Mouse (Mus musculus): ENCODE results near the gene Slc12a8. TPM values are rescaled to one million over a fixed set of nuclear protein-coding genes. Genes with fewer than 3 reads are reported as not detected.
"Not testable (repeated sequence)": the region's sequence is repeated elsewhere in the genome, so short reads cannot be mapped to it uniquely, and the experiment has no call there.

Slc12a8 gene
- polyA plus RNA-seq (2015; fragmentation: Nextera tagmentation; extraction: Ambion mirVana), result 0.32 and 0.89 TPM in 2 replicates

DNA sequence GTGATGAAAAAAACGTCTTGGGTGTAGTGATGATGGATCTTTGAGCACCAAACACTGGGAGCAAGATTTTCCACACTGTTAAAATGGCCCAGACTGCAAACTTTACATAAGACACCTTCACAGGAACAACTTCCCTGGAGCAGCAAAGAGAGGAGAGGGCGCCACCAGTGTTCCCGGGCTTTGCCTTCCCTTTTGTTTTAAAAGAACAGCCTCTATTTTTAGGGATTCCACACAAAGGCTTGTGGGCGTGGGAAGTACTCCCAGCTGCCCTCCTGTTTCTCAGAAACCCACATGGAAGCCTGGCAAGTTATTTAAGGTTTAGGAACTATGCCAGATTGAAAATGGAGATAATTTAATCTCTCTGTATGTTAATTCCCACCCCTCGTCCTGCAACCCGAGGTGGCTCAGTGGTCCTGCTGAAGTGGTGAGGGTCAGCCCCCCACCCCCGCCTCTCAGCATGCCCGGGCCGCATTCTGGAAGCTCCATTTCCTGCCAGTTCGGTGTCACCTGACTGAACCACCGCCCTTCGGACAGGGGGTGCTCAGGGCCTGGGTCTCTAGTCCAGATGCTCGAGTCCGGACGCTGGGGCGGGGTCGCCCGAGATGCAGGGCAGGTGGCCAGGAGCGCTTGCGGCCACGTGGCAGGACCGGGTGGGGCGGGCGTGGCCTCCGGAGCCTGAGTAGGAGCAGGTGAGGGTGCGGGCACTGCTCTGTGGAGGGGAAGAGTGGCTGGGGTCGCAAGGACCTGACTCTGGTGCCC, at the start of gene Slc12a8:
Gene Slc12a8 (plus strand): TSS at position 522 of the 759 bp plus-strand sequence.
- ATAC-seq (ENCODE audit: insufficient number of reproducible peaks, insufficient read depth, low FRiP score, low TSS enrichment, low read depth), result peak; percentile 60; the same call in 1 of the 2 replicates
- Histone ChIP-seq H3K27me3 (no peaks in the 10 kb centered on the region), H3K36me3 (no peaks in the 10 kb centered on the region), H3K4me1 (peaks cover 19% of the 10 kb centered on the region), H3K27ac (no peak within 1 kb of the TSS), H3K9me3 (no peaks in the 10 kb centered on the region), H3K4me3 (peak within 1 kb of the TSS; percentile 46), H3K9ac (peak within 1 kb of the TSS; percentile 70), H3K4me2 (peak within 1 kb of the TSS; percentile 86)
- 1% methylated on average over 27 of the region's 27 CpGs for WGBS

GRCm38 (mm10) chr16:33467451-33467850, 49.7 kb upstream of the Slc12a8 start:
- Histone ChIP-seq H3K4me3 (no peak overlapping the region), H3K9me3 (no peaks in the 10 kb centered on the region), H3K27ac (no peak overlapping the region), H3K4me1 (peaks cover 17% of the 10 kb centered on the region), H3K27me3 (no peaks in the 10 kb centered on the region), H3K4me2 (no peak overlapping the region), H3K9ac (no peak overlapping the region), H3K36me3 (peaks cover 13% of the 10 kb centered on the region)
- WGBS, result 58% methylated on average over 6 of the region's 6 CpGs
- no peak for ATAC-seq (ENCODE audit: insufficient number of reproducible peaks, insufficient read depth, low FRiP score, low TSS enrichment, low read depth)

DNA sequence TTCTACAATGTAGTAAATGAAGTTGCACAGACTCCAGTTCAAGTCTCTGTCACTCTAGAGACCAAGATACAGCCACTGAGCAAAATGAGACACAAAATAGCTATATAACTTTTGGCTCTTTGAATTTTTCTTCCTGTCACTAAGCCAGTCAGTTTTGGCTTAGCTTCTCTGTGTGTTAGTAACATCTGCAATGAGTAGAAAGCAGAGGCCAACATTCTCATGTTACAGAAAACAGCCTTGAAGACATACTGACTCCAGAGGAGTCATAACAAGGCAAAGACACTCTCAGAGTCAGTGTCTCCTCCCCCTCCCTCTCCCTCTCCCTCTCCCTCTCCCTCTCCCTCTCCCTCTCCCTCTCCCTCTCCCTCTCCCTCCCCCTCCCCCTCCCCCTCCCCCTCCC, 47.2 kb upstream of the Slc12a8 start:
- peaks cover 21% of the 10 kb centered on the region for H3K36me3 ChIP-seq
- no peak for ATAC-seq (ENCODE audit: insufficient number of reproducible peaks, insufficient read depth, low FRiP score, low TSS enrichment, low read depth)
- H3K9me3 ChIP-seq, result no peaks in the 10 kb centered on the region
- H3K4me1 ChIP-seq, result peaks cover 7% of the 10 kb centered on the region
- no peak overlapping the region; the same call in 1 of the 2 replicates for H3K27ac ChIP-seq
- no peak overlapping the region for H3K4me3 ChIP-seq
- no peak overlapping the region for H3K9ac ChIP-seq
- H3K27me3 ChIP-seq, result no peaks in the 10 kb centered on the region
- H3K4me2 ChIP-seq, result no peak overlapping the region

GRCm38 (mm10) chr16:33474381-33474780, 42.7 kb upstream of the Slc12a8 start:
- Histone ChIP-seq H3K9ac (no peak overlapping the region), H3K27ac (no peak overlapping the region), H3K36me3 (peaks cover 47% of the 10 kb centered on the region), H3K4me2 (no peak overlapping the region), H3K4me1 (peaks cover 4% of the 10 kb centered on the region; the same call in 1 of the 2 replicates), H3K9me3 (no peaks in the 10 kb centered on the region), H3K4me3 (no peak overlapping the region), H3K27me3 (no peaks in the 10 kb centered on the region)
- 91% methylated on average over 6 of the region's 6 CpGs for WGBS
- ATAC-seq (ENCODE audit: insufficient number of reproducible peaks, insufficient read depth, low FRiP score, low TSS enrichment, low read depth), result no peak

DNA sequence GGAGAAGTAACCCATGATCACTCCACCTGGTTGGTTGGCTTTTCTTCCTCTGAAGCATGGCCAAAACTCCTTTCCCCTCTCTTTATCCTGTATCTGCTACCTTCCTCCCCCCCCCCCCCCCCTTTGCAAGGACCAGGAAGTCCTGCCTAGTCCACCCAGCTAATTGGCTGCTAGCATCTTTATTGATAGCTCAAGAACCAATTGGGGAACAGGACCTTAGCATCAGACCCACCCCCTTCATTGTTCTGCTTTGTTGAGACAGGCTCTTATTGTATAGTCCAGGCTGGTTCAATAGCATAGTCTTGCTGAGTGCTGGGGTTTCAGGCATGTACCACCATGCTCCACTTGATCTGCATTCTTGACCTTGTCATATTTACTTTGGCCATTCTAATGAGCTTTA, 37.2 kb upstream of the Slc12a8 start:
- H3K27ac ChIP-seq, result no peak overlapping the region
- H3K9me3 ChIP-seq, result no peaks in the 10 kb centered on the region
- peaks cover 66% of the 10 kb centered on the region for H3K36me3 ChIP-seq
- no peak overlapping the region for H3K4me2 ChIP-seq
- H3K4me1 ChIP-seq, result no peaks in the 10 kb centered on the region
- no peaks in the 10 kb centered on the region for H3K27me3 ChIP-seq
- ATAC-seq (ENCODE audit: insufficient number of reproducible peaks, insufficient read depth, low FRiP score, low TSS enrichment, low read depth), result no peak
- H3K4me3 ChIP-seq, result no peak overlapping the region
- no peak overlapping the region for H3K9ac ChIP-seq

DNA sequence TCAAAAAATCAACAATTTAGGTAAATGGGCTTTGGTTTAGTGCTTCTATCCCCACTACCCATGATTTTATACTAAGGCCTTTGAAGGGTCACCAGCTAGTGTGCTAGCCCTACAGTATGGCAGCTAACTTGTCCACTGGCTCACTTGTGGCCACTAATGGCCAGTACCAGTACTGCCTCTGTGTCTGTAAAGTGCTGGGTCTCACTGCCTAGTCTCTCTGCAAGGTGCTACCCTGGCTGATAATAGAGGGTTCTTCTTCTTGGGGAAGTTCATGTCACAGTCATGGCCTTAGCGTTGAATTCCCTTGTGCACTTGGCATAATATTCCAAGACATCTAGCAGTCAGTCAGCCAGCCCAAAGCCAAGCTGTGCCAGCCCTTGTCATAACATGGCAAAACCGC, 36.0 kb upstream of the Slc12a8 start:
- no peak overlapping the region for H3K27ac ChIP-seq
- H3K36me3 ChIP-seq, result peaks cover 61% of the 10 kb centered on the region
- no peak overlapping the region for H3K4me3 ChIP-seq
- no peak overlapping the region for H3K4me2 ChIP-seq
- WGBS, result 89% methylated on average over 2 of the region's 2 CpGs
- no peaks in the 10 kb centered on the region for H3K4me1 ChIP-seq
- H3K9ac ChIP-seq, result no peak overlapping the region
- no peak for ATAC-seq (ENCODE audit: insufficient number of reproducible peaks, insufficient read depth, low FRiP score, low TSS enrichment, low read depth)
- no peaks in the 10 kb centered on the region for H3K9me3 ChIP-seq
- no peaks in the 10 kb centered on the region for H3K27me3 ChIP-seq

- peaks cover 59% of the 10 kb centered on the region for H3K36me3 ChIP-seq
- no peak overlapping the region for H3K27ac ChIP-seq
- ATAC-seq (ENCODE audit: insufficient number of reproducible peaks, insufficient read depth, low FRiP score, low TSS enrichment, low read depth), result no peak
- H3K4me2 ChIP-seq, result no peak overlapping the region
- H3K4me1 ChIP-seq, result no peaks in the 10 kb centered on the region
- no peaks in the 10 kb centered on the region for H3K27me3 ChIP-seq
- no peak overlapping the region for H3K9ac ChIP-seq
- no peak overlapping the region for H3K4me3 ChIP-seq
- H3K9me3 ChIP-seq, result no peaks in the 10 kb centered on the region
- 93% methylated on average over 3 of the region's 3 CpGs for WGBS
Measured at GRCm38 (mm10) chr16:33482309-33482708, 34.8 kb upstream of the Slc12a8 start.

GRCm38 (mm10) chr16:33487709-33488108, 29.4 kb upstream of the Slc12a8 start:
- WGBS, result 87% methylated on average over 4 of the region's 4 CpGs
- no peak for ATAC-seq (ENCODE audit: insufficient number of reproducible peaks, insufficient read depth, low FRiP score, low TSS enrichment, low read depth)
- peaks cover 54% of the 10 kb centered on the region for H3K36me3 ChIP-seq

DNA sequence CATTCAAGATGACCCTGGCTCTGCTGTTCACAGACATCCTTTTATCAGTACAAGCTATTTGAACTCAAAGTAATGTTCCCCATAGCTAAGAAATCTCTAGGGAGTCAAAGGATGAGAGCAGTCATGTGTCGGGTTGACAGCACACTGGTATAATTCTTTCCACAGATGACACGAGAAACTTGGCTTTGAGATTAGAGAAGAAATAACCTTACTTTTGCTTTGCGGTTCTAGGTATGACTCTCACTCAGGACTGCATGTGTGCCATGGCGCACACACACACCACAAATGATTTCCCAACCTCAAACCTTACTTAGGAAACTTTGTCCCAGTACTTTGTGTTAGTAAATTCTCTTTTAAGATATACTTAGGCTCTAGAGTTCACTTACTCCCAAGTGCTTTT, 22.8 kb upstream of the Slc12a8 start:
- ATAC-seq (ENCODE audit: insufficient number of reproducible peaks, insufficient read depth, low FRiP score, low TSS enrichment, low read depth), result no peak

More at GRCm38 (mm10) chr16:33487709-33488108, 29.4 kb upstream of the Slc12a8 start:
- Histone ChIP-seq H3K4me3 (no peak overlapping the region), H3K4me2 (no peak overlapping the region), H3K27me3 (no peaks in the 10 kb centered on the region), H3K9me3 (no peaks in the 10 kb centered on the region), H3K9ac (no peak overlapping the region), H3K4me1 (no peaks in the 10 kb centered on the region), H3K27ac (no peak overlapping the region)

DNA sequence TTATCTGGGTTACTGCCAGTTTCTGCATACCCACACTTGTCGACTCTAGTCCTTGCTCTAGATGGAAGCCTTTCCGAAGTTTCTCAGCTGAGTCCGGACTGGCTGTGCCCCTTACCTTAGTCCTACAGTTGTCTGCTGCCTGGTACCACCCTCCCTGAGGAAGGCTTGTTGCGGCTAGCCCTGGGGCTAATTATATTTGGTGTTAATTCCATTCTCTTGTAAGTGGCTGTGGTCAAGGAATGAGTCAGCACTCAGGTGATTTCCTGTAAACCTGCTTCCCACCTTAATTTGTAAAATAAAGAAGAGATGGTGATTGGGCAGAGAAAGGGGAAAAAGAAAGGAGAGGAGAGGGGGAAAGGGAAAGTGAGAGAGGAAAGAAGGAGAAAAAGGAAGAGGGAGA, 9.0 kb upstream of the Slc12a8 start:
- no peaks in the 10 kb centered on the region; the same call in 1 of the 2 replicates for H3K9me3 ChIP-seq
- no peak overlapping the region for H3K4me2 ChIP-seq
- peaks cover 16% of the 10 kb centered on the region for H3K36me3 ChIP-seq
- no peaks in the 10 kb centered on the region for H3K4me1 ChIP-seq
- H3K27me3 ChIP-seq, result no peaks in the 10 kb centered on the region
- H3K27ac ChIP-seq, result no peak overlapping the region
- WGBS, result 89% methylated on average over 4 of the region's 4 CpGs
- ATAC-seq (ENCODE audit: insufficient number of reproducible peaks, insufficient read depth, low FRiP score, low TSS enrichment, low read depth), result no peak
- H3K4me3 ChIP-seq, result no peak overlapping the region
- H3K9ac ChIP-seq, result no peak overlapping the region

More for the DNA sequence above, 22.8 kb upstream of the Slc12a8 start:
- no peaks in the 10 kb centered on the region for H3K9me3 ChIP-seq
- H3K27ac ChIP-seq, result no peak overlapping the region
- WGBS, result 92% methylated on average over 4 of the region's 4 CpGs
- no peaks in the 10 kb centered on the region for H3K27me3 ChIP-seq
- H3K4me3 ChIP-seq, result no peak overlapping the region
- H3K9ac ChIP-seq, result no peak overlapping the region
- peaks cover 43% of the 10 kb centered on the region for H3K36me3 ChIP-seq
- H3K4me1 ChIP-seq, result no peaks in the 10 kb centered on the region
- H3K4me2 ChIP-seq, result no peak overlapping the region

- H3K27ac ChIP-seq; H3K9me3 ChIP-seq; H3K9ac ChIP-seq; ATAC-seq (ENCODE audit: insufficient number of reproducible peaks, insufficient read depth, low FRiP score, low TSS enrichment, low read depth); H3K4me1 ChIP-seq; H3K4me2 ChIP-seq; H3K27me3 ChIP-seq; H3K4me3 ChIP-seq: not testable (repeated sequence)
- 81% methylated on average over 2 of the region's 2 CpGs for WGBS
- peaks cover 12% of the 10 kb centered on the region for H3K36me3 ChIP-seq
Measured at GRCm38 (mm10) chr16:33509231-33509630, 7.9 kb upstream of the Slc12a8 start.

DNA sequence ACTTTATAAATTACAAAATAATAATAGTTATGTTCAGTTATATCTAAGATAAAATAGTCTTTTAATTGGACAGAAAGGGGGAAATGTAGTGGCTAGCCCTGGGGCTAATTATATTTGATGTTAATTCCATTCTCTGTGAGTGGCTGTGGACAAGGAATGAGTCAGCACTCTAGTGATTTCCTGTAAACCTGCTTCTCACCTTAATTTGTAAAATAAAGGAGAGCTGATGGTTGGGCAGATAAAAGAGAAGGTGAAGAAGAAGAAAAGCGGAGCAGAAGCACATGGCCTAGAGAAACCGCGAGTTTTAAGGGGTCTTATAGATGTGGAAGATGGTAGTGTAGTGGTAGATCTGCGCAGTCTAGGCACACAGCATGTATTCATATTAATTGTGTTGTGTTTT, 6.3 kb upstream of the Slc12a8 start:
- not testable (repeated sequence) for ATAC-seq (ENCODE audit: insufficient number of reproducible peaks, insufficient read depth, low FRiP score, low TSS enrichment, low read depth); H3K4me3 ChIP-seq; H3K27me3 ChIP-seq; H3K9me3 ChIP-seq; H3K4me2 ChIP-seq; H3K9ac ChIP-seq; H3K36me3 ChIP-seq; H3K27ac ChIP-seq; H3K4me1 ChIP-seq
- 91% methylated on average over 4 of the region's 4 CpGs for WGBS

All from embryonic facial prominence, embryonic 13.5 days (tissue).